Mouse (Mus musculus): ENCODE measurements at regions not wholly inside any gene's neighbourhood (a gene's known extent, or its start where the extent isn't known, plus 50 kb on each side); places are given as distances from the start of the nearest gene placed in this dataset.

DNA sequence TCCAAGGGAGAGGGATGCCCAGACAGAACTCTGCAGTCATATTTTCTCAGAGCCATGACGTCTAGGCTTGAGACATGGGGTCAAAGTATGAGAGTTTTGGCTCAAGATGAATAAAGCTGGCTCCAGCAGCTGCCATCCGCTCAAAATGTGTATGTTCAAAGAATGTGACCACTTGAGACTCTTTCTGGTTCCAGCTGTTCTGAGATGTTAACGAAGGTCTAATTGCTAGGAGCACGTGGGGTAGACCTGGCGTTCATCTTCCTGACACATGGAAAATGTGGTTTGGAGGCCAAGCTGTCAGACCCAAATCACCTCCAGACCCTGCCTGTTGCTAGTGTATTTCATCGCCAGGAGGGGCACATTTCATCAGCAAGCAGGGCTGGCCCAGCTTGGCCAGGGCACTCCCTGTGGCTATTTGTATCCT lies 58.9 kb upstream of the Ankrd1 start:
- ATAC-seq (ENCODE audit: low read depth): no peak
- no peak overlapping the region for H3K4me3 ChIP-seq (replicated peaks)
- no peak overlapping the region for H3K4me2 ChIP-seq
- WGBS (ENCODE audit: insufficient replicate concordance): 58% methylated on average over 6 of the region's 6 CpGs
- H3K4me1 ChIP-seq (replicated peaks): no peaks in the 10 kb centered on the region
- no peak for DNase-seq
- no peaks in the 10 kb centered on the region for H3K36me3 ChIP-seq
- H3K27ac ChIP-seq: no peak overlapping the region
- H3K27me3 ChIP-seq: no peaks in the 10 kb centered on the region
- no peak overlapping the region for H3K9ac ChIP-seq
- H3K9me3 ChIP-seq (replicated peaks): no peaks in the 10 kb centered on the region

DNA sequence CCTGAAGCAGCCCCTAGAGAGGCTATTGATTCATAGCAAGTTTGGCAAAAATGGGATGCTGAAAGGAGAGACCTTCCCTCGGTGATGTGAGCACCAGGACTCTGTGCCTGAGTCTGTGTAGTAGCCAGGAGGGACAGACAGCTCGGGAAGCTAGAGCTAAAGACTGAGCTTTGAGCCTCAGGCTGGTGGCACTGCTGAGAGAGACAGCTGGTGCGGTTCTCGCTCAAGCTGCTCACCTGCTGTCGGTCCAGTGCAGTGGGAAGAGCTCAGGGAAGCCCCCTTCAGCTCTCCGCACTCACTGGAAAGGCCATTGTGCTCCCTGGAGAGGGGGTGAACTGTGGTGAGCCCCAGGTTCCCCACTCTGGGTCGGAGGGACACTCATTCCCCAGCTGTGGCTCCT lies 60.4 kb upstream of the Ankrd1 start:
- Histone ChIP-seq H3K4me3 (replicated peaks) (no peak overlapping the region), H3K36me3 (no peaks in the 10 kb centered on the region), H3K27me3 (no peaks in the 10 kb centered on the region), H3K9me3 (replicated peaks) (no peaks in the 10 kb centered on the region), H3K27ac (no peak overlapping the region), H3K4me1 (replicated peaks) (no peaks in the 10 kb centered on the region), H3K9ac (no peak overlapping the region), H3K4me2 (no peak overlapping the region)
- DNase-seq: no peak
- 57% methylated on average over 7 of the region's 7 CpGs for WGBS (ENCODE audit: insufficient replicate concordance)
- ATAC-seq (ENCODE audit: low read depth): no peak

DNA sequence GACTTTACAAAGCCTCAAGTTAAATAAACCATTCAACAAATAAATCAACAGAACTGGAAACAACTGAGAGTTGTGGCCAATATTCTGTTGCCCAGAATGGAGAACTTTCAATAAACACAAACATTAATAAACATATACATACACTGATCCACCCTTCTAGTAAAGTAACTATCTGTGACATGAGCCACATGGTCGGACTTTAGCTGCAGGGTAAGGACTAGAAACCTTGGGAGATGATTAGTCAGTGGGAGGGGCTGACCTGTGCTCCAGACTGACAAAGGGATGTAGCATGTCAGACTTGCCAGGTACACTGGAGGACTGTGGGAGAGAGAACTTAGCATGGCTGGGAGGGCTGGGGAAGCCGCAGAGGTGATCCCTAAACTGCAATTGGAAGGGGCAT lies 61.6 kb upstream of the Ankrd1 start:
- no peak for DNase-seq
- Histone ChIP-seq H3K27ac (no peak overlapping the region), H3K4me1 (replicated peaks) (no peaks in the 10 kb centered on the region), H3K9me3 (replicated peaks) (no peaks in the 10 kb centered on the region), H3K4me3 (replicated peaks) (no peak overlapping the region), H3K36me3 (no peaks in the 10 kb centered on the region), H3K9ac (no peak overlapping the region), H3K4me2 (no peak overlapping the region), H3K27me3 (no peaks in the 10 kb centered on the region)
- 37% methylated on average over 2 of the region's 2 CpGs for WGBS (ENCODE audit: insufficient replicate concordance)
- no peak for ATAC-seq (ENCODE audit: low read depth)

DNA sequence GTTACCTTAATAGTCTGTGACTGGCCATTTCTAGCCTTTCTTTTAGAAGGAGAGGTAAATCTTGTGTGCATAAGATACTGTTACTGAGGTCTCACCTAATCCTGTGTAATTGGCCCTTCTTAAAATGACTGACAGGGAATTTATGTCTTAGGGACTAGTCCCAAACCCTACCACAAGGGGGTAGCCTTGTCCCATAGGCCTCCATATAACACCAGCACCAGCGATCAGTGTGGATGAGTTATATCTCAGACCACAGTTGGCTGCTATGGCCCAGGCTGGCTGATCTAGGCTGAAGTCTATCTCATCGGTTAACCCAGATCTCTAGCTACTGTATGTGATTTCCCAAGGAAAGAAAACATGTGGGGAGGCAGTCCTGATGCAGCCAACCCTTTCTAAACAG lies 63.2 kb upstream of the Ankrd1 start:
- ATAC-seq (ENCODE audit: low read depth) (peak; percentile 26; the same call in 1 of the 2 replicates), DNase-seq (peak; percentile 34)
- H3K4me1 ChIP-seq (replicated peaks): no peaks in the 10 kb centered on the region
- no peaks in the 10 kb centered on the region for H3K36me3 ChIP-seq
- no peak overlapping the region for H3K9ac ChIP-seq
- 9% methylated on average over 2 of the region's 2 CpGs for WGBS (ENCODE audit: insufficient replicate concordance)
- no peaks in the 10 kb centered on the region for H3K9me3 ChIP-seq (replicated peaks)
- H3K4me2 ChIP-seq: no peak overlapping the region
- no peaks in the 10 kb centered on the region for H3K27me3 ChIP-seq
- no peak overlapping the region for H3K27ac ChIP-seq
- H3K4me3 ChIP-seq (replicated peaks): no peak overlapping the region

DNA sequence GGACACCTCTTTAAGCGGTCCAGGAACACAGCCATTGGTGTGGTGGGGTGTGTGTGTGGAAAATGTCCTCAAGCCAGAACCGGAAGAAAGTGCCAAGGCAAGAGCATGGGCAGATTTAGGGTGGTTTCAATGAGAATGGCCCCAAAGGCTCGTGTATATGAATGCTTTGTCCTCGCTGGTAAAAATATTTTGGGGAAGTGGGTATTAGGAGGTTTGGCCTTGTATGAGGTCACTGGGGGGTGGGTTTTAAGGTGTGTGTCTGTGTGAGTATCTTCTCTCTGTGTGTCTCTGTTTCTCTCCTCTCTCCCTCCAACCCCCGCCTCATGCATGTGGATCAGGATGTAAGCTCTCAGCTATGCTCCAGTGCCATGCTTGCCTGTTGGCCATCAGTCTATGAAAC lies 69.8 kb upstream of the Ankrd1 start:
- Histone ChIP-seq H3K27ac (no peak overlapping the region), H3K9ac (no peak overlapping the region), H3K4me2 (no peak overlapping the region), H3K4me1 (replicated peaks) (no peaks in the 10 kb centered on the region), H3K36me3 (no peaks in the 10 kb centered on the region), H3K4me3 (replicated peaks) (no peak overlapping the region), H3K9me3 (replicated peaks) (no peaks in the 10 kb centered on the region), H3K27me3 (no peaks in the 10 kb centered on the region)
- WGBS (ENCODE audit: insufficient replicate concordance): 47% methylated on average over 5 of the region's 5 CpGs
- ATAC-seq (ENCODE audit: low read depth): no peak
- no peak for DNase-seq

DNA sequence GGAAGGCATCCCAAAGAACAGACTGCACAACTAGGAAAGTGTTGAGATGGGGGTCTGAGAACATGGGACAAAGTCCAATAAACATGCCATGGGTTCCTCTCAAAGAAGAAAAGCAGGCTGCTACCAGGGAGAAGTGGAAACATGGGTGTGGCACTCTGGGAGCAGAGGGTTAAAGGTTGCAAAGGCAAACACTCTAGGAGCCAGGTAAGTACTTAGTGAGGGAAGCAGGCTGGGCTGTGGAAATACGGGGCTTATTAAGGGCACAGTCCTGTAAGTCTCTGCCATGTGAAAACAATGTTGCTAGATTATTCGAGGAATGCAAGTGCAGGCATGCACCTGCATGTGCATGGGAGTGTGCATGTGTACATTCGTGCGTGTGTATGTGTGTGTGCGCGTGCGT lies 71.7 kb upstream of the Ankrd1 start:
- H3K4me3 ChIP-seq (replicated peaks): no peak overlapping the region
- H3K4me1 ChIP-seq (replicated peaks): no peaks in the 10 kb centered on the region
- H3K36me3 ChIP-seq: no peaks in the 10 kb centered on the region
- H3K27ac ChIP-seq: no peak overlapping the region
- H3K9me3 ChIP-seq (replicated peaks): no peaks in the 10 kb centered on the region
- H3K9ac ChIP-seq: no peak overlapping the region
- ATAC-seq (ENCODE audit: low read depth) (no peak), DNase-seq (no peak)
- WGBS (ENCODE audit: insufficient replicate concordance): 80% methylated on average over 7 of the region's 7 CpGs
- no peak overlapping the region for H3K4me2 ChIP-seq
- H3K27me3 ChIP-seq: no peaks in the 10 kb centered on the region

DNA sequence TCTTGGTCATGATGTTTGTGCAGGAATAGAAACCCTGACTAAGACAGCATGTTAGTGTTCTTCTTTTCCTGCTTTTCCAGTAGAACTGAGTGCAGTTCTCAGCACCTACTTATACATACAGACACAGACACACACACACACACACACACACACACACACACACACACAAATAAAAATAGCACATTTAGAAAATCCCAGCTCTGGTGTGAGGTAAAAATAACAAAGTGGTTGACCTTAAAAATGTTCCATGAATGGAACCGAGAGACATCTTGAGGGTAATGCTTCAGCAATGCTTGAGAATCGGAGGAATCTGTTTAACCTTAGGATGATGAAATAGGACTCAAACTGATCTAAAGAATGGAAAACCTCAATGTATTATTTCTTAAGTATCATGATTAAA lies 84.4 kb upstream of the Ankrd1 start:
- Histone ChIP-seq H3K4me1 (replicated peaks) (no peaks in the 10 kb centered on the region), H3K9ac (no peak overlapping the region), H3K9me3 (replicated peaks) (no peaks in the 10 kb centered on the region), H3K27ac (no peak overlapping the region), H3K27me3 (no peaks in the 10 kb centered on the region), H3K4me2 (no peak overlapping the region), H3K4me3 (replicated peaks) (no peak overlapping the region), H3K36me3 (no peaks in the 10 kb centered on the region)
- no peak for DNase-seq
- WGBS (ENCODE audit: insufficient replicate concordance): 81% methylated on average over 2 of the region's 2 CpGs
- no peak for ATAC-seq (ENCODE audit: low read depth)

DNA sequence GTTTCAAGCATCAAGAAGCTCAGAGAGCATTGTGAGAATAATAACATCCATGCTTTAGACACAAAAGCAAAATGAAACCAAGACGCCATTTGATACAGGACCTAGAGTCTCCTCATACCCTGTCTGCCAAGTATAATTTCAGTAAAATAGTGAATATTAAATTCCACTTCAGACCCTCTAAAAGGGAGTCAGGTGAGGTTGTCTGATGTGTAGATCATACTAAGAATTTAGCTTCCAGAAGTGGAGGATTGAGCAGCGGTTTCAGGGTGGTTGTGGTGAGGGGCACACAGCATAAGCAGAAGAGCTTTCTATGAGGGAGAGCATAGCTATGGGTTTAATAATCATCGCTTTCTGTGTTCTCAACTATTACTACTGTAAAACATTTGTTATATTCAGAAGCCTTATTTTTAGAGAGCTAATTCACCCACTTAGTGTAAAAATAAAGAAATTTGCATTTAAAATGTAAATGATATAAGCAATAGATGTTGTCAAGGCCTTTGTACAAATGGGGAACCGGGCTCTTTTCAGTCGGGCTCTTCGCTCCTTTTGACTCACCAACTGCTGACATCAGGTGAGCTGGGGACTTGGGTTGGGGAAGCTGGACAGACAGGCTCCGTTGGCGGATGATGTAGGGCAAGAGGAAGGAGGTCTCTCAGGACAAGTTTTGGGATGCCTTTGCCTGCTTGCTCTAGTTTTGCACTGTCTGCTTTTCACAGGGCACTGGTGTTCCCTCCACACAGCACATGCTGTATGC lies 85.2 kb upstream of the Ankrd1 start:
- Histone ChIP-seq H3K9ac (no peak overlapping the region), H3K4me3 (replicated peaks) (no peak overlapping the region), H3K4me1 (replicated peaks) (no peaks in the 10 kb centered on the region), H3K27me3 (no peaks in the 10 kb centered on the region), H3K4me2 (no peak overlapping the region), H3K27ac (no peak overlapping the region), H3K36me3 (no peaks in the 10 kb centered on the region), H3K9me3 (replicated peaks) (no peaks in the 10 kb centered on the region)
- 76% methylated on average over 8 of the region's 8 CpGs for WGBS (ENCODE audit: insufficient replicate concordance)
- no peak for DNase-seq
- no peak for ATAC-seq (ENCODE audit: low read depth)

DNA sequence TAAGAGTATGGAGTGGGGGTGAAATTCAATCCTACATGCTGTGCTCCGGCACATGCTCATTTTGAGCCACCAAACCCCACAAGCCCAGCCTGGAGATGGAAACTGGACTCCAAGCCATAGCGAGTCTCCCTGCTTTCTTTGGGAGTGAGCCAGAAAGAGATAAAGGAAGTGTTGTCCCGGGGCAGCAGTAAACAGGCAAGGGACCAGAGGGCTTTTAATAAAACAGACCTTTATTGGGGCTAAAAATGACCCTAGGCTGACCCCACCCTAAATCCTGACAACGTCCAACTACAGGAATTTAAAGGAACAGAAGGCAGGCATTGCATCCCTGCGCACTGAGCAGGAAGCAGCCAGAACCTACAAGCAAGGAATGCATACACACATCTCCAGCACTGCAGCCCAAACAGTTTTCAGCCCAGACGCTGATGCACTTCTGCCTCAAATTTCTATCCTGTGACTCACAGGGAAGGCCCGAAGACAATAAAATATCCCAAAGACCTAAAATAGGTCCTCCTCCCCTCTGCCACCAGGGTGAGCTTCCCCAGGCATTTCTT lies 87.9 kb upstream of the Ankrd1 start:
- no peak overlapping the region for H3K27ac ChIP-seq
- H3K4me1 ChIP-seq (replicated peaks): no peaks in the 10 kb centered on the region
- H3K9me3 ChIP-seq (replicated peaks): no peaks in the 10 kb centered on the region
- no peak for DNase-seq
- no peak for ATAC-seq (ENCODE audit: low read depth)
- H3K9ac ChIP-seq: no peak overlapping the region
- no peaks in the 10 kb centered on the region for H3K36me3 ChIP-seq
- no peak overlapping the region for H3K4me3 ChIP-seq (replicated peaks)
- WGBS (ENCODE audit: insufficient replicate concordance): 47% methylated on average over 7 of the region's 7 CpGs
- no peaks in the 10 kb centered on the region for H3K27me3 ChIP-seq
- no peak overlapping the region for H3K4me2 ChIP-seq

DNA sequence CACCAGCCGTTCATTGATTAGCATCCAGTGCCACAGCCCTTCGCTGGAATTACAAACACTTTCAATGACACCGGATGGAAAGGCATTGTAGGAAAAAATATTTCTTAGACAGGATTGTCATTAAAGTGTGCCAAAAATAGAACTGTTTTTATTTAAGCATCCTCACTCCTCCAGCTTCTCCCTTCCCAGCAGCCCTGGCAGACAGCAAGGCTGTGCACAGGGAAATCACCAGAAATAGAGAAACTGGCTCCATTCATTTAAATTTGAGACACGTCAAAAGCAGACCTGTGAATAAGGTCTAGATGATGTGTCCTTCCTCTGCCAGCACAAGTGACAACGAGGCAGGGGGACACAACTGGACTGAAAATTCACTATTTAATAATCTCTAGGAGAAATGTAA lies 88.5 kb upstream of the Ankrd1 start:
- 53% methylated on average over 5 of the region's 5 CpGs for WGBS (ENCODE audit: insufficient replicate concordance)
- H3K9ac ChIP-seq: no peak overlapping the region

DNA sequence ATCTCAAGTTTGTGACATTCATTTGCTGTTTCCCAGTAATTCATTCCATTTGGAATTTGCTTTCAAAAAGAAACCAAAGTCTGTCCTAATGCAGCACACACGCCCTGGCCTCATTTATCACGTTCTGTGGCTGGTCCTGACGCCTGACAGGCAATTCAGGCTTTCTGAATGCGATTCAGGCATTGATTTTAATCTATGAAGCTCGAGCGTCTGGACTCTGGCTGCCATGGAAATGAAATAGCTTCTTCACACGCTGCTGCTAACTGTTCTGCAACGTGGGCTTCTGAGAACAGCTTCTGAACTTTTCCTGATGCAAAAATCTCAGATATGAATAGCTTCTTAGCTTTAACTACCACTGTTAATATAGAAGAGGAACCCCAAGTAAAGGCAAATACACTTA lies 93.6 kb upstream of the Ankrd1 start:
- ATAC-seq (ENCODE audit: low read depth) (no peak), DNase-seq (no peak)
- Histone ChIP-seq H3K27me3 (no peaks in the 10 kb centered on the region), H3K4me3 (replicated peaks) (no peak overlapping the region), H3K4me2 (no peak overlapping the region), H3K27ac (no peak overlapping the region), H3K9me3 (replicated peaks) (no peaks in the 10 kb centered on the region), H3K9ac (no peak overlapping the region), H3K4me1 (replicated peaks) (no peaks in the 10 kb centered on the region), H3K36me3 (no peaks in the 10 kb centered on the region)
- WGBS (ENCODE audit: insufficient replicate concordance): 26% methylated on average over 8 of the region's 8 CpGs

More for the DNA sequence above, 88.5 kb upstream of the Ankrd1 start:
- Histone ChIP-seq H3K27ac (no peak overlapping the region), H3K9me3 (replicated peaks) (no peaks in the 10 kb centered on the region), H3K36me3 (no peaks in the 10 kb centered on the region), H3K4me2 (no peak overlapping the region), H3K27me3 (no peaks in the 10 kb centered on the region), H3K4me3 (replicated peaks) (no peak overlapping the region), H3K4me1 (replicated peaks) (no peaks in the 10 kb centered on the region)
- DNase-seq (no peak), ATAC-seq (ENCODE audit: low read depth) (no peak)

All from liver, embryonic 13.5 days (tissue).